Mouse (Mus musculus) forebrain, embryonic 11.5 days (tissue): ENCODE results near the gene Chka. TPM values are rescaled to one million over a fixed set of nuclear protein-coding genes. Genes with fewer than 3 reads are reported as not detected.

Experiments used
- polyA plus RNA-seq: library from polyadenylated mRNA; unstranded; fragments of >200 nt; fragmentation: Nextera tagmentation; extraction: Ambion mirVana; gene quantifications from 2 replicates; pipeline ENCODE4 v1.2.1, GENCODE M21; 2014

Gene Chka
- polyA plus RNA-seq, 1 experiment from 2014 or later = 70.0 TPM

Other genes with a start within 250 kb of the Chka start
- 4.7 and 5.2 TPM in 2 replicates for gene Lrp5, start 165.2 kb upstream of the Chka start, polyA plus RNA-seq
- 42.3 and 52.1 TPM in 2 replicates for gene 1810055G02Rik, start 143.5 kb upstream of the Chka start, polyA plus RNA-seq
- gene Kmt5b, start 84.4 kb upstream of the Chka start, polyA plus RNA-seq = 43.2 and 44.6 TPM in 2 replicates
- 11.4 and 15.7 TPM in 2 replicates for gene Tcirg1, start 55.4 kb downstream of the Chka start, polyA plus RNA-seq
- 189 and 206 TPM in 2 replicates for gene Ndufs8, start 61.0 kb downstream of the Chka start, polyA plus RNA-seq
- gene Aldh3b1, start 78.0 kb downstream of the Chka start, polyA plus RNA-seq = 0.35 and 0.64 TPM in 2 replicates
- 4.9 and 5.7 TPM in 2 replicates for gene Unc93b1, start 83.4 kb downstream of the Chka start, polyA plus RNA-seq
- not detected in 2 replicates for gene Aldh3b3, start 106.9 kb downstream of the Chka start, polyA plus RNA-seq
- 0.73 and 1.0 TPM in 2 replicates for gene Aldh3b2, start 120.6 kb downstream of the Chka start, polyA plus RNA-seq
- gene Acy3, start 134.8 kb downstream of the Chka start, polyA plus RNA-seq = 1.7 and 2.3 TPM in 2 replicates
- gene Tbx10, start 141.0 kb downstream of the Chka start, polyA plus RNA-seq = not detected in 2 replicates
- 21.2 and 21.9 TPM in 2 replicates for gene Nudt8, start 148.8 kb downstream of the Chka start, polyA plus RNA-seq
- 3.0 TPM in 2 replicates for gene Gm49405, start 148.9 kb downstream of the Chka start, polyA plus RNA-seq
- 3.8 and 4.2 TPM in 2 replicates for gene Doc2g, start 151.5 kb downstream of the Chka start, polyA plus RNA-seq
- gene Ndufv1, start 161.0 kb downstream of the Chka start, polyA plus RNA-seq = 174 and 198 TPM in 2 replicates
- 347 and 365 TPM in 2 replicates for gene Gstp1, start 186.2 kb downstream of the Chka start, polyA plus RNA-seq
- gene Gstp2, start 194.2 kb downstream of the Chka start, polyA plus RNA-seq = 1.4 and 1.8 TPM in 2 replicates
- gene Gstp3, start 207.8 kb downstream of the Chka start, polyA plus RNA-seq = not detected in 2 replicates
- gene Cabp2, start 229.8 kb downstream of the Chka start, polyA plus RNA-seq = not detected in 2 replicates
- gene Cdk2ap2, start 245.4 kb downstream of the Chka start, polyA plus RNA-seq = 73.6 and 83.9 TPM in 2 replicates
- gene Pitpnm1, start 248.2 kb downstream of the Chka start, polyA plus RNA-seq = 13.9 and 18.0 TPM in 2 replicates